Mouse (Mus musculus) megakaryocyte, embryonic 14.5 days (primary cell): ENCODE measurements around the gene Ttll6.

Experiments used
- FLI1 ChIP-seq: IDR thresholded peaks from 2 replicates; pipeline ENCODE4 v1.6.1; 2012; ENCODE audit warnings: low read length, inconsistent platforms, mixed read lengths
- GATA1 ChIP-seq: IDR thresholded peaks from 3 replicates; pipeline ENCODE4 v1.6.1; 2012; ENCODE audit warnings: mixed read lengths, low read length, inconsistent platforms, borderline replicate concordance

- TF ChIP-seq GATA1 (no peak), FLI1 (no peak)
These were observed 31.2 kb downstream of the Ttll6 start for GRCm38 (mm10) chr11:96164769-96165168.
